Mouse (Mus musculus): ENCODE data around the gene Asb10. TPM values are rescaled to one million over a fixed set of nuclear protein-coding genes. Genes with fewer than 3 reads are reported as not detected.
A peak's percentile ranks its signal among the peaks of the same experiment; 100 is the strongest.
"Not testable (repeated sequence)": the region's sequence is repeated elsewhere in the genome, so short reads cannot be mapped to it uniquely, and the experiment has no call there.

Gene Asb10
- polyA plus RNA-seq, 1 experiment from 2014 or later: 0.56 TPM

- H3K9me3 ChIP-seq; H3K27ac ChIP-seq; ATAC-seq (ENCODE audit: insufficient number of reproducible peaks, insufficient read depth, low FRiP score, low TSS enrichment, low read depth); H3K4me2 ChIP-seq; H3K4me3 ChIP-seq; H3K9ac ChIP-seq; H3K36me3 ChIP-seq: not testable (repeated sequence)
- 91% methylated on average over 7 of the region's 7 CpGs for WGBS
- H3K4me1 ChIP-seq: peaks cover 29% of the 10 kb centered on the region
- H3K27me3 ChIP-seq: peaks cover 18% of the 10 kb centered on the region
Observed at GRCm38 (mm10) chr5:24555335-24555734, 14.6 kb upstream of the Asb10 start.

GRCm38 (mm10) chr5:24553621-24554244, 13.0 kb upstream of the Asb10 start:
- H3K4me2 ChIP-seq: no peak overlapping the region
- H3K36me3 ChIP-seq: no peaks in the 10 kb centered on the region
- H3K4me1 ChIP-seq: peaks cover 29% of the 10 kb centered on the region
- no peak for ATAC-seq (ENCODE audit: insufficient number of reproducible peaks, insufficient read depth, low FRiP score, low TSS enrichment, low read depth)
- H3K4me3 ChIP-seq: no peak overlapping the region
- H3K9me3 ChIP-seq: no peaks in the 10 kb centered on the region
- H3K9ac ChIP-seq: no peak overlapping the region
- H3K27ac ChIP-seq: no peak overlapping the region
- peaks cover 30% of the 10 kb centered on the region for H3K27me3 ChIP-seq
- WGBS: 35% methylated on average over 5 of the region's 5 CpGs

- peak overlapping the region; percentile 27; the same call in 1 of the 2 replicates for H3K9ac ChIP-seq
- no peak for ATAC-seq (ENCODE audit: insufficient number of reproducible peaks, insufficient read depth, low FRiP score, low TSS enrichment, low read depth)
- no peak overlapping the region for H3K4me3 ChIP-seq
Observed at GRCm38 (mm10) chr5:24551317-24551688, 10.5 kb upstream of the Asb10 start.

GRCm38 (mm10) chr5:24550598-24551316, 10.0 kb upstream of the Asb10 start:
- H3K4me3 ChIP-seq: no peak overlapping the region
- peaks cover 33% of the 10 kb centered on the region for H3K27me3 ChIP-seq
- H3K36me3 ChIP-seq: no peaks in the 10 kb centered on the region
- peak; percentile 28; the same call in 1 of the 2 replicates for ATAC-seq (ENCODE audit: insufficient number of reproducible peaks, insufficient read depth, low FRiP score, low TSS enrichment, low read depth)
- H3K9me3 ChIP-seq: no peaks in the 10 kb centered on the region
- H3K4me2 ChIP-seq: peak overlapping the region; percentile 53
- H3K27ac ChIP-seq: no peak overlapping the region
- 24% methylated on average over 26 of the region's 26 CpGs for WGBS
- H3K9ac ChIP-seq: peak overlapping the region; percentile 27; the same call in 1 of the 2 replicates
- H3K4me1 ChIP-seq: peaks cover 29% of the 10 kb centered on the region

More at GRCm38 (mm10) chr5:24551317-24551688, 10.5 kb upstream of the Asb10 start:
- H3K4me1 ChIP-seq: peaks cover 29% of the 10 kb centered on the region
- no peaks in the 10 kb centered on the region for H3K9me3 ChIP-seq
- H3K36me3 ChIP-seq: no peaks in the 10 kb centered on the region
- H3K4me2 ChIP-seq: peak overlapping the region; percentile 53
- WGBS: 54% methylated on average over 2 of the region's 2 CpGs
- H3K27me3 ChIP-seq: peaks cover 33% of the 10 kb centered on the region
- no peak overlapping the region for H3K27ac ChIP-seq

- H3K4me3 ChIP-seq: no peak overlapping the region
- H3K27me3 ChIP-seq: no peaks in the 10 kb centered on the region
- H3K4me1 ChIP-seq: peaks cover 16% of the 10 kb centered on the region
- ATAC-seq (ENCODE audit: insufficient number of reproducible peaks, insufficient read depth, low FRiP score, low TSS enrichment, low read depth): no peak
- H3K36me3 ChIP-seq: no peaks in the 10 kb centered on the region
- no peaks in the 10 kb centered on the region for H3K9me3 ChIP-seq
- H3K4me2 ChIP-seq: no peak overlapping the region
- H3K9ac ChIP-seq: no peak overlapping the region
- 78% methylated on average over 7 of the region's 7 CpGs for WGBS
- no peak overlapping the region for H3K27ac ChIP-seq
Observed at GRCm38 (mm10) chr5:24542643-24543042, 1.9 kb upstream of the Asb10 start.

GRCm38 (mm10) chr5:24541144-24541569, 379 bp upstream of the Asb10 start:
- Histone ChIP-seq H3K4me3 (no peak overlapping the region), H3K9ac (no peak overlapping the region; the same call in 1 of the 2 replicates), H3K36me3 (no peaks in the 10 kb centered on the region), H3K4me2 (peak overlapping the region; percentile 49), H3K27me3 (no peaks in the 10 kb centered on the region), H3K4me1 (peaks cover 16% of the 10 kb centered on the region), H3K9me3 (no peaks in the 10 kb centered on the region), H3K27ac (no peak overlapping the region)
- 13% methylated on average over 6 of the region's 6 CpGs for WGBS
- no peak for ATAC-seq (ENCODE audit: insufficient number of reproducible peaks, insufficient read depth, low FRiP score, low TSS enrichment, low read depth)

GRCm38 (mm10) chr5:24539571-24540296, 1.0 kb downstream of the Asb10 start:
- H3K4me2 ChIP-seq: no peak overlapping the region
- 72% methylated on average over 22 of the region's 22 CpGs for WGBS

GRCm38 (mm10) chr5:24537618-24538017, 3.2 kb downstream of the Asb10 start:
- Histone ChIP-seq H3K9me3 (no peaks in the 10 kb centered on the region), H3K4me3 (no peak overlapping the region), H3K9ac (no peak overlapping the region), H3K4me1 (peaks cover 16% of the 10 kb centered on the region), H3K27ac (no peak overlapping the region), H3K27me3 (peaks cover 14% of the 10 kb centered on the region; the same call in 1 of the 2 replicates), H3K36me3 (no peaks in the 10 kb centered on the region), H3K4me2 (no peak overlapping the region)
- WGBS: 64% methylated on average over 16 of the region's 16 CpGs
- ATAC-seq (ENCODE audit: insufficient number of reproducible peaks, insufficient read depth, low FRiP score, low TSS enrichment, low read depth): no peak

More at GRCm38 (mm10) chr5:24539571-24540296, 1.0 kb downstream of the Asb10 start:
- Histone ChIP-seq H3K9me3 (no peaks in the 10 kb centered on the region), H3K36me3 (no peaks in the 10 kb centered on the region), H3K27ac (no peak overlapping the region), H3K4me3 (no peak overlapping the region), H3K27me3 (0 out of 2 replicates have a peak, but pooled peaks cover 5% of the 10 kb centered on the region), H3K4me1 (peaks cover 16% of the 10 kb centered on the region), H3K9ac (no peak overlapping the region)
- no peak for ATAC-seq (ENCODE audit: insufficient number of reproducible peaks, insufficient read depth, low FRiP score, low TSS enrichment, low read depth)

- WGBS: 75% methylated on average over 5 of the region's 5 CpGs
- no peak for ATAC-seq (ENCODE audit: insufficient number of reproducible peaks, insufficient read depth, low FRiP score, low TSS enrichment, low read depth)
- H3K4me1 ChIP-seq: peaks cover 16% of the 10 kb centered on the region
Observed at GRCm38 (mm10) chr5:24536511-24536910, 4.3 kb downstream of the Asb10 start.

GRCm38 (mm10) chr5:24535731-24536130, 5.0 kb downstream of the Asb10 start:
- no peaks in the 10 kb centered on the region for H3K36me3 ChIP-seq
- peaks cover 27% of the 10 kb centered on the region for H3K27me3 ChIP-seq
- peaks cover 8% of the 10 kb centered on the region for H3K4me1 ChIP-seq
- WGBS: 78% methylated on average over 3 of the region's 3 CpGs
- no peak overlapping the region for H3K4me3 ChIP-seq
- no peak for ATAC-seq (ENCODE audit: insufficient number of reproducible peaks, insufficient read depth, low FRiP score, low TSS enrichment, low read depth)
- no peak overlapping the region for H3K4me2 ChIP-seq
- H3K9ac ChIP-seq: no peak overlapping the region
- H3K27ac ChIP-seq: no peak overlapping the region
- no peaks in the 10 kb centered on the region for H3K9me3 ChIP-seq

More at GRCm38 (mm10) chr5:24536511-24536910, 4.3 kb downstream of the Asb10 start:
- no peak overlapping the region for H3K27ac ChIP-seq
- no peaks in the 10 kb centered on the region for H3K36me3 ChIP-seq
- no peak overlapping the region for H3K4me3 ChIP-seq
- H3K9me3 ChIP-seq: no peaks in the 10 kb centered on the region
- peaks cover 21% of the 10 kb centered on the region; the same call in 1 of the 2 replicates for H3K27me3 ChIP-seq
- no peak overlapping the region for H3K4me2 ChIP-seq
- no peak overlapping the region for H3K9ac ChIP-seq

- Histone ChIP-seq H3K9me3 (no peaks in the 10 kb centered on the region), H3K4me3 (no peak overlapping the region), H3K27ac (no peak overlapping the region), H3K27me3 (peaks cover 40% of the 10 kb centered on the region), H3K36me3 (no peaks in the 10 kb centered on the region), H3K4me1 (peaks cover 6% of the 10 kb centered on the region; the same call in 1 of the 2 replicates), H3K9ac (no peak overlapping the region), H3K4me2 (no peak overlapping the region)
- WGBS: 53% methylated on average over 5 of the region's 5 CpGs
- no peak for ATAC-seq (ENCODE audit: insufficient number of reproducible peaks, insufficient read depth, low FRiP score, low TSS enrichment, low read depth)
Observed at GRCm38 (mm10) chr5:24534292-24534691, 6.5 kb downstream of the Asb10 start.
